Mouse (Mus musculus) ES-E14 (cell line): ENCODE measurements around the gene Rap2a. TPM values are rescaled to one million over a fixed set of nuclear protein-coding genes. Genes with fewer than 3 reads are reported as not detected.

ENCODE experiments used
- DNase-seq: peaks from one replicate; pipeline ENCODE4 v3.0.0-alpha.2; 2013; ENCODE audit warnings: low read depth, low spot score
- H3K27ac ChIP-seq: 2 replicates; pipeline ENCODE4 v1.5.1; 2012; ENCODE audit warnings: low read depth, mild to moderate bottlenecking, low read length, moderate library complexity, mixed read lengths; ENCODE audit not compliant: poor library complexity, insufficient read depth, severe bottlenecking
- H3K36me3 ChIP-seq: 2 replicates; pipeline ENCODE4 v1.6.1; 2012; ENCODE audit warnings: mild to moderate bottlenecking, low read length, moderate library complexity, mixed read lengths; ENCODE audit not compliant: control insufficient read depth, poor library complexity, insufficient read depth, severe bottlenecking
- H3K4me1 ChIP-seq, 2 experiments: fragments of 150-350 bp in 1 of 2; sonication (generic) in 1 of 2; 2 replicates each; pipeline ENCODE4 v1.6.1; 2012; ENCODE audit warnings: low read length in 2 of 2, mild to moderate bottlenecking in 1 of 2, mixed read lengths in 1 of 2; ENCODE audit not compliant: control insufficient read depth in 2 of 2, insufficient read depth in 2 of 2, poor library complexity in 1 of 2
- H3K4me3 ChIP-seq, 2 experiments: fragments of 150-350 bp in 1 of 2; sonication (generic) in 1 of 2; 2 replicates each; pipeline ENCODE4 v1.5.1; 2012; ENCODE audit warnings: low read length in 2 of 2, low read depth in 1 of 2, mild to moderate bottlenecking in 1 of 2, mixed read lengths in 1 of 2; ENCODE audit not compliant: insufficient read depth in 1 of 2, poor library complexity in 1 of 2, severe bottlenecking in 1 of 2
- H3K9ac ChIP-seq: 2 replicates; pipeline ENCODE4 v1.6.1; 2012; ENCODE audit warnings: low read depth, mild to moderate bottlenecking, low read length, mixed read lengths; ENCODE audit not compliant: poor library complexity, insufficient read depth, severe bottlenecking
- H3K9me3 ChIP-seq: fragments of 150-350 bp; sonication (generic); 2 replicates; pipeline ENCODE4 v1.6.1; 2012; ENCODE audit warnings: low read depth, mild to moderate bottlenecking, low read length; ENCODE audit not compliant: control insufficient read depth, insufficient read depth
- CHD2 ChIP-seq: IDR thresholded peaks from 2 replicates; pipeline ENCODE4 v1.6.1; 2014; ENCODE audit warnings: mild to moderate bottlenecking, low read depth, low read length, inconsistent platforms
- HCFC1 ChIP-seq: IDR thresholded peaks from 2 replicates; pipeline ENCODE4 v1.6.1; 2012; ENCODE audit warnings: low read length, inconsistent platforms, borderline replicate concordance; ENCODE audit not compliant: insufficient read depth
- MAFK ChIP-seq: IDR thresholded peaks from 2 replicates; pipeline ENCODE4 v1.6.1; 2014; ENCODE audit warnings: mild to moderate bottlenecking, low read depth, low read length, inconsistent platforms; ENCODE audit not compliant: insufficient read depth
- ZC3H11A ChIP-seq: IDR thresholded peaks from 2 replicates; pipeline ENCODE4 v1.6.1; 2012; ENCODE audit warnings: low read depth, mild to moderate bottlenecking, inconsistent platforms, low read length, borderline replicate concordance
- ZNF384 ChIP-seq: IDR thresholded peaks from 2 replicates; pipeline ENCODE4 v1.6.1; 2012; ENCODE audit warnings: low read depth, low read length, inconsistent platforms
- in situ Hi-C, 2 experiments: fragments of 600-800 bp; cut with MboI; formaldehyde crosslinking; loops; one replicate each; pipeline ENCODE4 v1.15.1; 2025; ENCODE audit warnings: low sequenced_read_pairs in 2 of 2, inconsistent platforms in 1 of 2; ENCODE audit not compliant: unreplicated experiment in 2 of 2
- total RNA-seq: library from RNA; depleted of rRNA; stranded (reverse); fragments of 300-350 nt; gene quantifications from 2 replicates; pipeline ENCODE4 v1.2.3, GENCODE M21; 2012

Gene Rap2a
- total RNA-seq, 1 experiment: 5.5 TPM

DNA sequence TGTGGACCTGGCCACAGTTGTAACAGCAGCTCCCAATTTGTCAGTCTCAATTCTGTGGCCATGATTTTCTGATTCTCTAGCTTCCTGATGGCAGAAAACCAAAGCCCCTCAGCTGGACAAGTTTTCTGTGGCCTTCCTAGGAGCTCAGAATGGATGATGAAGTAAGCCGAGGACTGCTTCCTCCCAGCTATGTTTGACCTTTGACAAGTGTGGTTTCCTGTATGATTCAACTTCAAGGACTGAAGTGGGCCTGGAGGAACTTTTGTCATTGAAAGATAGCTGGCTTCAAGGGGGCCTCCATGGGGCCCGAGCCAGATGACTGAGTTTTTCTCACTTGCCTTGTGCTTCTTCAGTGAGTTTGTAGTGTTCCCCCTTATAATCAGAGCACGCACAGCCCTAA lies 42.6 kb downstream of the Rap2a start:
- H3K9me3 ChIP-seq: no peaks in the 10 kb centered on the region
- no peak for DNase-seq
- TF ChIP-seq ZNF384: no peak
- no peak for TF ChIP-seq MAFK
- no peak for TF ChIP-seq HCFC1
- TF ChIP-seq ZC3H11A: no peak
- no peak for TF ChIP-seq CHD2
- in situ Hi-C loops: no loop called here
- H3K36me3 ChIP-seq: no peaks in the 10 kb centered on the region
- no peak overlapping the region for H3K4me3 ChIP-seq
- H3K9ac ChIP-seq: no peak overlapping the region
- H3K4me1 ChIP-seq: no peaks in the 10 kb centered on the region
- no peak overlapping the region for H3K27ac ChIP-seq

- H3K9me3 ChIP-seq: no peaks in the 10 kb centered on the region
- no peak overlapping the region for H3K27ac ChIP-seq
- TF ChIP-seq ZNF384: no peak
- TF ChIP-seq HCFC1: no peak
- TF ChIP-seq CHD2: no peak
- TF ChIP-seq ZC3H11A: no peak
- TF ChIP-seq MAFK: no peak
- in situ Hi-C loops: no loop called here
- no peak for DNase-seq
- H3K9ac ChIP-seq: no peak overlapping the region
- no peaks in the 10 kb centered on the region for H3K4me1 ChIP-seq
- no peaks in the 10 kb centered on the region for H3K36me3 ChIP-seq
- no peak overlapping the region for H3K4me3 ChIP-seq
Measured at GRCm38 (mm10) chr14:120523296-120523695, 45.1 kb downstream of the Rap2a start.

DNA sequence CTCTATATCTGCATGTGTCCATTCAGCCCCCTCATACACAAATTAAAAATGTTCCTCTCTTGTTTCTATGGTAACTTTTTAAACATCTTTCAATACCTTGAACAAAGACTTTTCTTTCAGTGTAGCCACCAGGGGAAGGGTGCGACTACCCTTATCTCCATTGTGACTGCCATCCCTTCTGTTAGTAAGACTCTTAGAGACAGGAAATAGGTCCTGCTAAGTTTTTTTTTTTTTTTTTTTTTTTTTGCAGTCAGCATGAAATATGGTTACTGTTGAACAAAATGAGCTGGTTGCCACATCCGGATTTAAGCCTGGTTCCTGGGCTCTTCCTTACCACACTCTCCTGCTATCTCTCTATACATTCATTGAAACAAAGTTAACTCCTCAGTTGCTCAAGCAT lies 47.4 kb downstream of the Rap2a start:
- H3K36me3 ChIP-seq: no peaks in the 10 kb centered on the region
- no peak overlapping the region for H3K9ac ChIP-seq
- no peak overlapping the region for H3K4me3 ChIP-seq
- in situ Hi-C loops: no loop called here
- no peak for TF ChIP-seq MAFK
- no peak for TF ChIP-seq HCFC1
- no peak for TF ChIP-seq ZNF384
- no peak for TF ChIP-seq CHD2
- TF ChIP-seq ZC3H11A: no peak
- DNase-seq: no peak
- no peaks in the 10 kb centered on the region for H3K4me1 ChIP-seq
- no peak overlapping the region for H3K27ac ChIP-seq
- no peaks in the 10 kb centered on the region for H3K9me3 ChIP-seq

GRCm38 (mm10) chr14:120533301-120533700 lies 55.1 kb downstream of the Rap2a start:
- H3K4me1 ChIP-seq: no peaks in the 10 kb centered on the region
- no peak overlapping the region for H3K27ac ChIP-seq
- H3K9me3 ChIP-seq: no peaks in the 10 kb centered on the region
- H3K36me3 ChIP-seq: no peaks in the 10 kb centered on the region
- no peak overlapping the region for H3K4me3 ChIP-seq
- no peak for DNase-seq
- in situ Hi-C loops: no loop called here
- TF ChIP-seq MAFK (no peak), ZNF384 (no peak), HCFC1 (no peak), ZC3H11A (no peak), CHD2 (no peak)
- H3K9ac ChIP-seq: no peak overlapping the region

DNA sequence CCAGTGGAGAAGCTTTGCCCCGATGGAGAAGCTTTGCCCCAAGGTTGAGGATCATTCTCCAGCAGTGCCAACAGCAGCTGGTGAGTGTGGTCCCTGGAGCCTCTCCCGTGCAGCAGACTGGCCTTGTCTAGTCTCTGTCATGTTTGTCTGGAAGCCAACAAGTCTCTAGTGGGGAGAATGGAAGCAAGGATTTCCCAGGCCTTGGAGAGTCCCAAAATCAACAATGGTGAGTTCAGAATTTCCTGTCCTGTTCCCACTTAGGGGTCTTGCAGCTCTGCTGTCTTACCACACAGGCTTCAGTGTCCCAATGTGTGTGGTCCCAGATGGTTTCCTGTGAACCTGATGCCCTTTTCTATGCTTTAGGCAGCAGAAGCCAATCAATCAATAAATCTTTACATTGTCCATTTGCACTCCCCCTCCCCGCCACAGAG lies 56.6 kb downstream of the Rap2a start:
- Histone ChIP-seq H3K9me3 (no peaks in the 10 kb centered on the region), H3K9ac (no peak overlapping the region), H3K4me3 (no peak overlapping the region), H3K4me1 (no peaks in the 10 kb centered on the region), H3K27ac (no peak overlapping the region), H3K36me3 (no peaks in the 10 kb centered on the region)
- no peak for DNase-seq
- in situ Hi-C loops: no loop called here
- no peak for TF ChIP-seq CHD2
- no peak for TF ChIP-seq MAFK
- no peak for TF ChIP-seq HCFC1
- no peak for TF ChIP-seq ZC3H11A
- TF ChIP-seq ZNF384: no peak
